Mouse (Mus musculus): Measurements from ENCODE around the gene Tph1.
"Not testable (repeated sequence)": the region's sequence is repeated elsewhere in the genome, so short reads cannot be mapped to it uniquely, and the experiment has no call there.

Gene Tph1

DNA sequence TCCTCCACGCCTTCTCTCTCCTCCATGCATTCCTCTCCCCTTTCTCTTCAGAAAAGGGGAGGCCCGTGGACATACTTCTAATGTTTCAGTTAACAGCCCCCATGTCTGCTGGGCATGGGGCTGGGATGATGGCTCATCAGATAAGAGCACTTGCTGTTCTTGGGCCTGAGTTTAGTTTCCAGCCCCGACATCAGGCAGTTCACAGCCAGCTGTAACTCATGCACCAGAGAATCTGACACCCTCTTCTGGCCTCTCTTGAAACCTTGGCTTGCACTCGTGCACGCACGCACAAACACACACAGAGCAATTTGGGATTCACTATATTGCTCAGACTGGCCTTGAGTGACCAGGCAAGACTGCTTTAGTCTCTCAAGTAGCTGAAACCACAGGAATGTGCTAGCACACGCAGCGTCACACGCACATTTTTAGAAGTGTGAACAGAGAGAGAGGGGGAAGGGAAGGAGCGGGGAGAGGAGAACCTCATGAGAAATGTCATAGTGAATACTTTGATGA is at the start of gene Tph1:
Gene Tph1, minus strand, starts transcription at position 378 of the 513 bp plus-strand sequence.
- DNase-seq = no peak

GRCm38 (mm10) chr7:46720460-46720859 is 48.1 kb upstream of the Tph1 start:
- no peak for DNase-seq

GRCm38 (mm10) chr7:46719526-46719925 is 47.2 kb upstream of the Tph1 start:
- DNase-seq = no peak

DNA sequence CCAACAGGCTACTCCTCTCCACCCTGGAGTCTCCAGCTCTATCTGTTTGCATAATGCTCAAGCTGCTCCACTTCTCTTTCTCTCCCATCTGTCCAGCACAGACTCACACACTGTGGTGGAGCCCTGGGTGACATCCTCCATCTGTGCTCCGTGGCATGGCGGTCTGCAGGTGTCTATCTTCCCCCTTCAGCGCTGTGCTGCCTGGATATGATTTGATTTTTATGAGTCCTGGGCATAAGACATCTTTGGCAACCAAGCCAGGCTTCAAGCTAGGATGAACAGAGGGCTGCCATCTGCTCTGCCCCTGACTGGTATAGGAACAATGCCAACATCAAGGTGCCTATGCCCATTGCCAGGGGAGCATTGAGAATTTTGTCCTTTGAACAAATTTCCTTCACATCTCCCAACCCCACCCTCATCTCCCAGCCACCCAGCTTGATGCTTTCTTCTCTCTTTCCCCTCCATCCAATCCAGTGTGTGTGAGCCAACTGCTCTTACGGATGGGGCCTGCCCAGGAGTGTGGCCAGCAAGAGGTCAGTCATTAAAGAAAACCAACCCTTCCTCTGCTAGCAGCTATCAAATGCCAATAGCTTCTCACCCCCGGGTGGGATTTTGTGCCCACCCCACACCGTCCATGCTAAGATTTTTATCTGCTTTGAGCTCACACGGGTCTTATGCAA is 46.4 kb upstream of the Tph1 start:
- no peak for DNase-seq

DNA sequence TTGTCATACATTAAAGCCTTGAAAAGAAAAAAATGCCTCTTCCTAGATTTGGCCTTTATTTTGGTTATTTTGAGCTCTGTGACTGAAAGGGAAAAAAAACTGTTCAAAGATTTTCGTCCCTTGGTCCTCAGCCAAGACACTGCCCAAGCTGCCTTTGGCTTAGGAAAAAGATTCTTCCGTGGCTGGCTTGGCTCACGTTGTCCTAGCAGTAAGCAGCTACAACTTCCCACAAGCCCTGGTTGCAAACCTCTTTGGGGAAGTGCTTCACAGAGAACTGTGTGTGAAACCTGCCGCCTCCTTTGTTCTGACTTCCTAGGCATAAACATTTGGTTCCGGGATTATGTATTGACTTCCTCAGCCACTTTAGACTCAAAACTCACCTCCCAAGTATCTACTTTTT is 44.6 kb upstream of the Tph1 start:
- no peak for DNase-seq

- no peak for DNase-seq
Observed at GRCm38 (mm10) chr7:46715600-46715999, 43.3 kb upstream of the Tph1 start, which contains the start of gene Saa3. Saa3 (minus strand) TSS chr7:46715700.

GRCm38 (mm10) chr7:46714518-46714917 is 42.2 kb upstream of the Tph1 start:
- peak; percentile 54 for DNase-seq

GRCm38 (mm10) chr7:46712250-46712649 is 39.9 kb upstream of the Tph1 start:
- DNase-seq = no peak

- peak; percentile 96 for DNase-seq
Observed at GRCm38 (mm10) chr7:46710390-46710844, 38.1 kb upstream of the Tph1 start, which contains the start of gene Saal1. Saal1 (minus strand) TSS chr7:46710680.

DNA sequence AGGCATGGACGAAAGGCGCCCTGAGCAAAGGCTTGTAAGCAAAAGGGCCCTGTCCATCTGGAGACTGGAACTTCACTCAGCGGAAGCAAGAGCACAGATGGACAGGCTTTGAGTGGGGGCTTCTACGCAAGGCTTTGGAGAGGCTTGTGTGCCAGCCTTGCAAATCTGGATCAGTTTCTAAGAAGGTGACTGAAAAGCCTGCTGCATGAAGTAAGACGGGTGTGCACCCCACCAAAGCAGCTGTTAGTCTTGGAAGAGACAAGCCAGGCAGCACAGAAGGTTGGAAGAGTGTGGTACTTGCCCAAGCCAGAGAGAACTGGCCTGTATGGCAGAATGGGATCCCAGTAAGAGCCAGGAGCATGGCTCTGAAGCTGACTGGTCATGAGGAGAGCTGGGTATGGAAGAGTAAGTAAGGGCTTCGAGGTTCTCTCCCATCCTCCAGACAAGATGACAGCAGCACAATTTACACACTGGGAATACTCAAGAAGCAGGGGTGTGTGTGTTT is 28.2 kb upstream of the Tph1 start:
- no peak for DNase-seq

DNA sequence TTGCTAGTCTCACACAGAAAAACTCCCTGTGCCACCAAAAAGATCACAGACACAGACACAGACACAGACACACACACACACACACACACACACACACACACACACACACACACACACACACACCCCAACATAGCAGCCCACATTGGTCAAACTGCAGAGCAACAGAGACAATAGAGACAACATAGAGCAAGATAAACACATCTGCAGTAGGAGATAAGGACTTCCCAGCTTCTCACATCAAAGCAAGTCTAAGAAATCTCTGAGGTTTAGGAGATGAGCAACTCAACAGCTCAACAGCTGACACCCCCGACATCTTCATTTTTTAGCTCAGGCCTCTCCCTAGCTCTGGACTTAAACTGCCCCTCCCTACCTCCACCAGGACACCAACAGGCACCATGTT is 24.4 kb upstream of the Tph1 start:
- no peak for DNase-seq

DNA sequence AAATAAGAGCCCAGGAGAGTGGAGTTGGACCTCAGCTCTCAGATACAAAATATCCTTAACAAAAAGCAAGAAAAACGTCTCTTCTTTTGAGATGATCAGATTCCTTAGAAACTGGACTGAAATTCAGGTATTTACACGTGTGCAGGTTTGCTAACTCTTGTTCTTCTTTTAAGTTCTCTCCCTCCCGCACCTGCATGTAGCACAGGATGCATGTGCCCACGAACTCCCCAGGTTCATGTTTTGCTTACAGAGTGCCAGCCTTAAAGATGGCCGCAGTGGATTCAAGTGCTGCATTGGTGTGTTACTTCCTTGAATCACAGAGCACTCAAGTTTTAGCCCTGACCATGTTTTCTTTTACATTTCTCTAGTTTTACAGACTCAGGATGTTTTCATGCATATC is 14.5 kb upstream of the Tph1 start:
- no peak for DNase-seq

GRCm38 (mm10) chr7:46680732-46681131 is 8.4 kb upstream of the Tph1 start:
- no peak for DNase-seq

DNA sequence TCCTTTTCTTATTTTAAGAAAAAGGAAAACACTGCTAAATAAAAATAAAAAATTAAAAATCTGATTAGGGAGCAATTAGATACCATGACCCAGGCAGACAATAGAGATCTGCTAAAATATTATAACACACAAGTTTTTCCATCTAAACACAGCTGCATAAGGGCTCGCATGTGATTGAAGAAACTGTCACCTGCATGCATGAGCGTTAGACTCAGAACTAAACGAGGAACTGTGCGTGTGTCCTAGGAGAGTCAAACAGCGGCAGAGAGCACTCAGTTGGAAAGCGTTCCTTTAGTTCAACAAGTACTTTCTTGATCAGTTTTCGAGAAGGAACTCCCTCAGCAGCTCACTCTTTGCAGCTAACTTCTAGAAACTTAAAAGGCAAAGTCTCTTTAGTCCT is 6.7 kb upstream of the Tph1 start:
- DNase-seq = not testable (repeated sequence)

GRCm38 (mm10) chr7:46678417-46678816 is 6.1 kb upstream of the Tph1 start:
- no peak for DNase-seq

GRCm38 (mm10) chr7:46676808-46677360 is 4.5 kb upstream of the Tph1 start:
- DNase-seq = no peak

DNA sequence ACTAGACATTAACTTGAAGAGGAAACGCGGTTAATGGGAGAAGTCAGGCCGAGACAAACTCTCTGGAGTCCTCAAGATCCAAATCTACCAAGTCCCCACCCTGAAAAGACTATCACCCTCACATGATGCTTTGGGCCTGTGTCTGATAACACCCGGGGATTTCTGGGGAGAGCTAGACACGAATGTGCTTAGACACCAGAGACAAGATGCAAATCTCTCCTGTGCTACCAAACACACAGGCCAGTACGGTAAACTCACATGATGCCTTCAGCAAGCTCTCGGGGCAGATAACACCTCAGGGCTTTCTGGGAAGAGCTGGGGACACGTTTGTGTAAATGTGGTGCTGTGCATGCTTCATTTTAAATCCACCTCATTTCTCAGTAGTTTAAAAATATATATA is 3.5 kb upstream of the Tph1 start:
- no peak for DNase-seq

DNA sequence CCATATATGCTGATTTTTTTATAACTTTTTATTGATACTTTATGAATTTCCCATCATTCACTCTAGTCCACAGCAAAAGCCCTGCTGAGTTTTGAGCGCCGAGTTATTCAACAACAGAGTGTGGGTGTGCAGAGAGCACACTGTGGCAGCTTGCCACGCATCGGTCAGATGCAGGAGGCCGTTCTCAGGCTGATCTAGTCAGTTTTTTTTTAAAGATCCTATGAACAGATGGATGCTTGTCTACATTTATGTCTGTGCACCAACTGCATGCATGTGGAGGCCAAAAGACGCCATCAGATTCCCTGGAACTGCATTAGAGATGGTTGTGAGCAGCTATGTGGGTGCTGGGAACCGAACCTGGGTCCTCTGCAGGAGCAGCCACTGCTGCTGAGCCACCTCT is 2.7 kb upstream of the Tph1 start:
- DNase-seq = no peak

DNA sequence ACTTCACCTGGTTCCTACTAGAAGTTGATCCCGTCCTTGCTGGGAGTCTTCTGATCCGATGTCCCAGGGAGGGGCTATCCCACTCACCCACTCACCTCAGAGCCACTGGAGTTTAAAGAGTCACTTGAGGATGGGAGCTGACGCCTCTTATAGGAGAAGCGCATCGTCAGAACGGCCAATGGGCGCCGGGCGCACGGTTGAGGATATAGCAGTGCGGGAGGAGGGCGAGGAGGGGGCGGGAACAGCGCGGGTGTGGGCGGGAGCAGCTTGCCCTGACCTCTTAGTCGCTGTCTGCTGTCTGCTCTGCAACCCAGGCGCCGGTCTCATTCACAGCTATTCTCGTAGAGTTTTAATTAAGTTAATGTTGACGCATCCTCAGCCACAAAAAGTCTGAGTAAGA is 5.1 kb downstream of the Tph1 start:
- DNase-seq = no peak

- peak; percentile 53 for DNase-seq
Observed at GRCm38 (mm10) chr7:46665236-46665635, 7.1 kb downstream of the Tph1 start.

DNA sequence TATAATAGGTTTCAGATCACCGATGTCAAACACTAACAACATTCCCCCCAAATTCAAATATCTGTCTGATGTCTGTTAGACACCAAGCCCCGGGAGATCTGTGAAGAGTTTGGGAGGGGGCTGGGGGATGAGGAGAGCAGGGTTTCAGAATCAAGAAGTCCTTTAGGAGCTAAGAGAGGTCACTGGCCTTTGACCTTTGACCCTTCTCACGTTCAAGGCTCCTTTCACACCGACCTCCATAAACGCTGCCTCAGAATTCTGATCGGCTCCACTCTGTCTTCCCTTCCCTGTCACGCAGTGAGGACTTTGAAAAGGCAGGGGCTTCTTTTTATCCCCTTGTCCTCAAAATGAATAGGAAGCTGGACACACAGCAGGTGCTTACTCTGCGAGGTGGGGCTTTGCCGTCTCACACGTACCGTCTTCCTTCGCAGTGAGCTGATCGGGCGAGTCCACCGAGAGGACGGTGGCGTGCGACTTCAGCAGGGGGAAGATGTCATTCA is 10.7 kb downstream of the Tph1 start:
- no peak for DNase-seq

DNA sequence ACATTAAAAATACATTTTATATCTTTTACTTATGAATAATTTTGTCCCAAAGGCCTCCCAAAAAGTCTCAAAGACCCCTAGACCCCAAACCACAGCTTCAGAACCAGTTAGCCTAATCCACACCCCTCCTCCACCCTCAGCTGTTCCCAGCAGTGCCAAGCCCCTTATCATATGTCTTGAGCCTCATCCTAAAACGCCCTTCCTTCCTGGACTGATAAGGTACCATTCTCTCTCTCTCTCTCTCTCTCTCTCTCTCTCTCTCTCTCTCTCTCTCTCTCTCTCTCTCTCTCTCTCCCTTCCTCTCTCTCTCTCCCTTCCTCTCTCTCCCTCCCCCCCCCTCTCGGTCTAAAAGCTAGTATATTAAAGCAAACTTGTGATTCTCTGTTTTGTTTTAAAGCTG is 20.1 kb downstream of the Tph1 start:
- no peak for DNase-seq

DNA sequence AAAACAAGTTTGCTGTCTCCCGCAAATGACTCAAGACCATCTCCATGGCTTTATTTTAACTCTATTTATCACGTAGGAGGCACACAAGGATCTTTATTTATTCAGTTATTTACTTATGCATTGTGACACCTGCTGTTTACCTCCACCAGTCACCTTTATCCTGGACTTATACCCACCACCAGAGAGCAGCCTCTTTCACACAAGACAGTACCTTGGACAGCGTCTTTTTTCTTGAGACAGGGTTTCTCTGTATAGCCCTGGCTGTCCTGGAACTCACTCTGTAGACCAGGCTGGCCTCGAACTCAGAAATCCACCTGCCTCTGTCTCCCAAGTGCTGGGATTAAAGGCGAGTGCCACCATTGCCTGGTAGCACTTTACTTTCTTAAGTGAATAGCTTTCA is 22.1 kb downstream of the Tph1 start:
- DNase-seq = not testable (repeated sequence)
